Mouse (Mus musculus) spleen, adult 2 months (tissue): Measurements from ENCODE around the gene Rest. TPM values are rescaled to one million over a fixed set of nuclear protein-coding genes. Genes with fewer than 3 reads are reported as not detected.

Source experiments
- DNase-seq, 2 experiments: peaks; one replicate each; pipeline versions ENCODE4 v3.0.0 to v3.0.0-alpha.2; 2012 to 2021; ENCODE audit warnings: low spot score in 2 of 2, low read depth in 1 of 2
- H3K27ac ChIP-seq: fragments of 200-500 bp; 2 replicates; pipeline ENCODE4 v1.5.1; 2012; ENCODE audit warnings: low read length, inconsistent platforms; ENCODE audit not compliant: insufficient read depth
- H3K27me3 ChIP-seq: fragments of 200-500 bp; 2 replicates; pipeline ENCODE4 v1.6.1; 2012; ENCODE audit warnings: mild to moderate bottlenecking, moderate library complexity, low read length, inconsistent platforms; ENCODE audit not compliant: control insufficient read depth, insufficient read depth
- H3K36me3 ChIP-seq: fragments of 200-500 bp; 2 replicates; pipeline ENCODE4 v1.6.1; 2012; ENCODE audit warnings: mild to moderate bottlenecking, low read length, inconsistent platforms; ENCODE audit not compliant: control insufficient read depth, insufficient read depth
- H3K4me1 ChIP-seq: fragments of 200-500 bp; 2 replicates; pipeline ENCODE4 v1.6.1; 2011; ENCODE audit warnings: inconsistent platforms; ENCODE audit not compliant: control insufficient read depth, insufficient read depth, insufficient read length
- H3K4me3 ChIP-seq: fragments of 200-500 bp; 2 replicates; pipeline ENCODE4 v1.5.1; 2011; ENCODE audit warnings: mild to moderate bottlenecking, inconsistent platforms; ENCODE audit not compliant: insufficient read depth, insufficient read length; ENCODE audit errors: extremely low read depth
- CTCF ChIP-seq: fragments of 200-500 bp; IDR thresholded peaks from 2 replicates; pipeline ENCODE4 v1.5.1; 2011; ENCODE audit warnings: mild to moderate bottlenecking, inconsistent platforms; ENCODE audit not compliant: insufficient read depth, insufficient read length, insufficient replicate concordance; ENCODE audit errors: extremely low read depth
- POLR2A ChIP-seq: fragments of 200-500 bp; IDR thresholded peaks from 2 replicates; pipeline ENCODE4 v1.6.1; 2011; ENCODE audit warnings: low read depth, low read length, inconsistent platforms
- WGBS: fragments of 180-500 bp; shearing (Covaris S2); methylation state at CpG from one replicate; pipeline ENCODE4 v1.1.7; 2018; 5-methylcytosine and 5-hydroxymethylcytosine counted together
- polyA plus RNA-seq: library from polyadenylated mRNA; depleted of rRNA; stranded (reverse); fragments of >200 nt; gene quantifications from 2 replicates; pipeline ENCODE4 v1.2.3, GENCODE M21; 2012; rRNA removed

Rest gene
- polyA plus RNA-seq, 1 experiment, result 6.5 TPM

GRCm38 (mm10) chr5:77309051-77309906, 44.0 kb downstream of the Rest start:
- under 1% methylated on average over 76 of the region's 76 CpGs for WGBS
- DNase-seq, result no peak

GRCm38 (mm10) chr5:77309924-77310772, 44.9 kb downstream of the Rest start, which contains the start of the genes Noa1 and Polr2b:
Noa1 (minus strand) TSS chr5:77310084.
Polr2b (plus strand) TSS chr5:77310147.
- WGBS, result under 1% methylated on average over 85 of the region's 85 CpGs

More at GRCm38 (mm10) chr5:77309051-77309906, 44.0 kb downstream of the Rest start:
- Histone ChIP-seq H3K4me1 (peaks cover 14% of the 10 kb centered on the region; the same call in 1 of the 2 replicates), H3K27me3 (no peaks in the 10 kb centered on the region), H3K4me3 (peak overlapping the region; percentile 94), H3K27ac (peak overlapping the region; percentile 79; the same call in 1 of the 2 replicates), H3K36me3 (peaks cover 18% of the 10 kb centered on the region)
- no peak for TF ChIP-seq POLR2A
- TF ChIP-seq CTCF, result no peak

GRCm38 (mm10) chr5:77314206-77314605, 48.9 kb downstream of the Rest start:
- Histone ChIP-seq H3K27me3 (no peaks in the 10 kb centered on the region), H3K4me1 (peaks cover 2% of the 10 kb centered on the region; the same call in 1 of the 2 replicates), H3K4me3 (no peak overlapping the region), H3K36me3 (peaks cover 15% of the 10 kb centered on the region), H3K27ac (no peak overlapping the region)
- TF ChIP-seq CTCF (no peak), POLR2A (no peak)
- DNase-seq, result no peak
- over 99% methylated on average over 4 of the region's 4 CpGs for WGBS

More at GRCm38 (mm10) chr5:77309924-77310772, 44.9 kb downstream of the Rest start, which contains the start of the genes Noa1 and Polr2b:
- DNase-seq, result peak; percentile 97
- no peaks in the 10 kb centered on the region for H3K27me3 ChIP-seq
- H3K36me3 ChIP-seq, result peaks cover 17% of the 10 kb centered on the region
- H3K4me3 ChIP-seq, result peak within 1 kb of the TSS; percentile 94
- TF ChIP-seq POLR2A, result peak; percentile 82
- no peak for TF ChIP-seq CTCF
- peaks cover 14% of the 10 kb centered on the region; the same call in 1 of the 2 replicates for H3K4me1 ChIP-seq
- peak within 1 kb of the TSS; percentile 79 for H3K27ac ChIP-seq

GRCm38 (mm10) chr5:77314986-77315385, 49.7 kb downstream of the Rest start:
- TF ChIP-seq CTCF (no peak), POLR2A (no peak)
- no peak overlapping the region for H3K27ac ChIP-seq

GRCm38 (mm10) chr5:77324936-77325335, 59.6 kb downstream of the Rest start:
- no peak overlapping the region for H3K4me3 ChIP-seq
- no peaks in the 10 kb centered on the region for H3K4me1 ChIP-seq
- 95% methylated on average over 1 of the region's 1 CpGs for WGBS
- no peak overlapping the region for H3K27ac ChIP-seq
- peaks cover 64% of the 10 kb centered on the region for H3K36me3 ChIP-seq
- no peak for TF ChIP-seq CTCF
- no peak for TF ChIP-seq POLR2A
- no peaks in the 10 kb centered on the region for H3K27me3 ChIP-seq
- DNase-seq, result no peak

More at GRCm38 (mm10) chr5:77314986-77315385, 49.7 kb downstream of the Rest start:
- no peak overlapping the region for H3K4me3 ChIP-seq
- no peaks in the 10 kb centered on the region for H3K27me3 ChIP-seq
- no peak for DNase-seq
- no peaks in the 10 kb centered on the region; the same call in 1 of the 2 replicates for H3K4me1 ChIP-seq
- 92% methylated on average over 6 of the region's 6 CpGs for WGBS
- H3K36me3 ChIP-seq, result peaks cover 18% of the 10 kb centered on the region

- WGBS, result 67% methylated on average over 5 of the region's 5 CpGs
- peaks cover 46% of the 10 kb centered on the region for H3K36me3 ChIP-seq
Measured at GRCm38 (mm10) chr5:77330154-77330553, 64.9 kb downstream of the Rest start.

More at GRCm38 (mm10) chr5:77330154-77330553, 64.9 kb downstream of the Rest start:
- TF ChIP-seq CTCF, result no peak
- TF ChIP-seq POLR2A, result no peak
- Histone ChIP-seq H3K4me1 (no peaks in the 10 kb centered on the region), H3K27me3 (no peaks in the 10 kb centered on the region), H3K4me3 (no peak overlapping the region), H3K27ac (no peak overlapping the region)
- no peak for DNase-seq

Other genes with a start within 250 kb of the Rest start
- not detected in 2 replicates for gene Thegl, start 249.5 kb upstream of the Rest start, polyA plus RNA-seq
- 18.2 and 26.1 TPM in 2 replicates for gene Hopx, start 150.4 kb upstream of the Rest start, polyA plus RNA-seq
- gene Spink2, start 54.0 kb upstream of the Rest start, polyA plus RNA-seq, result 0.18 and 0.25 TPM in 2 replicates
- 14.1 and 19.8 TPM in 2 replicates for gene Noa1, start 44.6 kb downstream of the Rest start, polyA plus RNA-seq
- gene Polr2b, start 44.7 kb downstream of the Rest start, polyA plus RNA-seq, result 8.5 and 16.8 TPM in 2 replicates
- gene Igfbp7, start 142.6 kb downstream of the Rest start, polyA plus RNA-seq, result 2,807 and 6,735 TPM in 2 replicates